Mouse (Mus musculus) ovary, postnatal 36 days (tissue): Measurements from ENCODE around the gene Rab35.

ENCODE experiments used
- DNase-seq: peaks from one replicate; pipeline ENCODE4 v3.0.0; 2022; ENCODE audit warnings: low spot score, mixed read lengths

The Rab35 gene

GRCm38 (mm10) chr5:115649699-115650098 lies 18.0 kb downstream of the Rab35 start:
- no peak for DNase-seq

- DNase-seq = no peak
Measured at GRCm38 (mm10) chr5:115650885-115651284, 19.2 kb downstream of the Rab35 start.

GRCm38 (mm10) chr5:115651821-115652220 lies 20.1 kb downstream of the Rab35 start:
- DNase-seq = no peak

GRCm38 (mm10) chr5:115652681-115653575 lies 21.2 kb downstream of the Rab35 start:
- peak; percentile 100 for DNase-seq

- DNase-seq = no peak
Measured at GRCm38 (mm10) chr5:115653776-115654175, 22.1 kb downstream of the Rab35 start.

- no peak for DNase-seq
Measured at GRCm38 (mm10) chr5:115656677-115657076, 25.0 kb downstream of the Rab35 start.

GRCm38 (mm10) chr5:115657234-115657633 lies 25.5 kb downstream of the Rab35 start:
- no peak for DNase-seq

GRCm38 (mm10) chr5:115658352-115658751 lies 26.6 kb downstream of the Rab35 start:
- no peak for DNase-seq

- DNase-seq = no peak
Measured at GRCm38 (mm10) chr5:115662658-115663057, 30.9 kb downstream of the Rab35 start.

GRCm38 (mm10) chr5:115666366-115667065 lies 34.8 kb downstream of the Rab35 start:
- no peak for DNase-seq

- DNase-seq = no peak
Measured at GRCm38 (mm10) chr5:115667210-115667609, 35.5 kb downstream of the Rab35 start.

GRCm38 (mm10) chr5:115667894-115668293 lies 36.2 kb downstream of the Rab35 start:
- DNase-seq = no peak

GRCm38 (mm10) chr5:115668986-115669385 lies 37.3 kb downstream of the Rab35 start:
- no peak for DNase-seq

GRCm38 (mm10) chr5:115669974-115670373 lies 38.3 kb downstream of the Rab35 start:
- DNase-seq = no peak

- DNase-seq = no peak
Measured at GRCm38 (mm10) chr5:115670406-115670805, 38.7 kb downstream of the Rab35 start.

- no peak for DNase-seq
Measured at GRCm38 (mm10) chr5:115671846-115672245, 40.1 kb downstream of the Rab35 start.

- DNase-seq = no peak
Measured at GRCm38 (mm10) chr5:115685126-115685525, 53.4 kb downstream of the Rab35 start.

GRCm38 (mm10) chr5:115686716-115687115 lies 55.0 kb downstream of the Rab35 start:
- no peak for DNase-seq

- no peak for DNase-seq
Measured at GRCm38 (mm10) chr5:115693271-115693670, 61.6 kb downstream of the Rab35 start.

GRCm38 (mm10) chr5:115695191-115695770 lies 63.6 kb downstream of the Rab35 start:
- no peak for DNase-seq

- no peak for DNase-seq
Measured at GRCm38 (mm10) chr5:115696811-115697210, 65.1 kb downstream of the Rab35 start.
